Mouse (Mus musculus) spleen, adult 2 months (tissue): ENCODE measurements around the gene Bcr.

Source experiments
- CTCF ChIP-seq: fragments of 200-500 bp; IDR thresholded peaks from 2 replicates; pipeline ENCODE4 v1.5.1; 2011; ENCODE audit warnings: mild to moderate bottlenecking, inconsistent platforms; ENCODE audit not compliant: insufficient read depth, insufficient read length, insufficient replicate concordance; ENCODE audit errors: extremely low read depth
- POLR2A ChIP-seq: fragments of 200-500 bp; IDR thresholded peaks from 2 replicates; pipeline ENCODE4 v1.6.1; 2011; ENCODE audit warnings: low read depth, low read length, inconsistent platforms

DNA sequence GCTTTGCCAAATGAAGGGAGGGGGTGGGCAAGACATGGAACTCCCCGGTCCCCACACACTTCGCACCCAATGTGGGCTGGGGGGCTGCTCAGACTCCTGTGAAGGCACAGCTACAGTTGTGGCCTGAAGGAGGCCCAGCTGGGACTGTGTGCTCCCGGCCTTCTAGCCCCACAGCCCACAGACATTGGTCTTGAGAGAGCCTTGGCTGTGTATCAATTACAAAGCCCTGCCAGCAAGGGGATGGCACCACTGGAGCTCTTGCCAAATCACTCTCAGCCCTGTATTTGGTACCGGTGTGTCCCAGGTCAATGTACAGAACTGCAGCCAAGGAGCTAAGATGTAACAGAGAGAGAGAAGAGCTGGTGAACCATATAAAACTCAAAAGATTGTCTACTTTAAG, 43.9 kb upstream of the Bcr start:
- no peak for TF ChIP-seq CTCF
- TF ChIP-seq POLR2A: no peak
